11 mouse cellular contexts compared by ENCODE assay signal in the genomic region with DNA sequence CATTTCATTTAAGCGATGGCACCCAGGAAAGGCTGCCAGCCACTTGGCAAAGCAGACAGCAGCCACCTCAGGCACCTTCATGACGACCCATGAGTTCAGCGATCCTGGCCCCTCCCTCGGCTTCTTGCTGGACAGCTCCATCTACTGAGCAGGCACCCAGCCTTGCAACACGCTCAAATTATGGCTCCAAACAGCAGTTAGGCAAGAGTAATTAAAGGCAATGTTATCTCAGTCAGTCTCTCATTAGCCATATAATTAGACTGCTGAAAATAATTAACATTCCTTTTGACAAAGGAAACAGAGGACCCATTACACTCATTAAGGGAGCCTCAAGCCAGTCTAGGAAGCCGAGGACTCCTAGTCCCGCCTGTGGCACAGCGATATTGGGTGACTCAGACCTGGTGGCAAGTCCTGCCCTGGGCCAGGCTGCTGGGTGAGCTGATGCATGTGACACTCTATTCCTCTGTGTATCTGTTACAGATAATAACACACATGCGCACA. TPM values are rescaled to one million over a fixed set of nuclear protein-coding genes. Genes with fewer than 3 reads are reported as not detected.
A peak's percentile ranks its signal among the peaks of the same experiment; 100 is the strongest.
DNase-seq lines count a peak whose midpoint lies in the region; ATAC-seq and TF ChIP-seq lines count a peak whose summit lies in the region.
"Had no signal": no experiment of that assay in that cellular context is flagged by ENCODE, and none has a peak within 500 bp of the region (broad histone marks: within the 10 kb centered on the region; RNA-seq: fewer than 3 reads in every experiment).

No protein-coding gene starts in this region.

- WGBS in heart, adult 2 months, result 59% methylated on average over 9 of the region's 9 CpGs
- 49% methylated on average over 9 of the region's 9 CpGs for whole genome bisulfite sequencing in heart, embryonic 10.5 days
- 65% methylated on average over 9 of the region's 9 CpGs for WGBS in midbrain, embryonic 14.5 days
- 60% methylated on average over 9 of the region's 9 CpGs for WGBS in midbrain, embryonic 15.5 days
- WGBS in forebrain, embryonic 13.5 days, result 30% methylated on average over 9 of the region's 9 CpGs
- WGBS in small intestine, adult 2 months, result 49% methylated on average over 9 of the region's 9 CpGs

- no peaks in the 10 kb centered on the region for H3K27me3 ChIP-seq in heart, adult 2 months (ENCODE audit: control insufficient read depth, insufficient read depth, low read length)
- H3K27me3 ChIP-seq in heart, embryonic 10.5 days (ENCODE audit: insufficient read depth, poor library complexity, severe bottlenecking), result 0 out of 2 replicates have a peak, but pooled peaks cover 4% of the 10 kb centered on the region
- no peaks in the 10 kb centered on the region for H3K27me3 ChIP-seq in midbrain, embryonic 14.5 days (ENCODE audit: control insufficient read depth, insufficient read depth, low read length)
- no peaks in the 10 kb centered on the region for H3K27me3 ChIP-seq in midbrain, embryonic 15.5 days (replicated peaks)
- H3K27me3 ChIP-seq in forebrain, embryonic 13.5 days, result no peaks in the 10 kb centered on the region
- no peaks in the 10 kb centered on the region for H3K27me3 ChIP-seq in small intestine, adult 2 months (ENCODE audit: control insufficient read depth, insufficient read depth, low read length)
- H3K27me3 ChIP-seq: embryonic facial prominence, embryonic 12.5 days had no signal

- H3K4me2 ChIP-seq in midbrain, embryonic 14.5 days (ENCODE audit: low read length), result no peak overlapping the region
- no peak overlapping the region for H3K4me2 ChIP-seq in midbrain, embryonic 15.5 days
- H3K4me2 ChIP-seq in forebrain, embryonic 13.5 days, result peak overlapping the region; percentile 2; the same call in 1 of the 2 replicates
- H3K4me2 ChIP-seq: embryonic facial prominence, embryonic 12.5 days had no signal

- DNase-seq in heart, adult 2 months, result no peak
- DNase-seq in heart, embryonic 10.5 days (ENCODE audit: low spot score), result no peak
- DNase-seq in midbrain, embryonic 14.5 days, result peak; percentile 25
- no peak for DNase-seq in heart, adult 8-10 months (ENCODE audit: low spot score)
- DNase-seq in spleen, postnatal 4 days (ENCODE audit: low spot score in 2 of 2), result no peak

- H3K79me2 ChIP-seq in heart, adult 2 months (replicated peaks; ENCODE audit: control insufficient read depth, insufficient read depth, low read length), result no peaks in the 10 kb centered on the region

- no peak for ATAC-seq in midbrain, embryonic 14.5 days (ENCODE audit: low FRiP score, low TSS enrichment)
- no peak for ATAC-seq in midbrain, embryonic 15.5 days (replicated peaks)
- ATAC-seq in forebrain, embryonic 13.5 days, result peak; percentile 89
- ATAC-seq: inflammation-experienced regulatory T-cells, adult 6 months had no signal

- H3K9me3 ChIP-seq in heart, embryonic 10.5 days, result no peaks in the 10 kb centered on the region
- no peaks in the 10 kb centered on the region for H3K9me3 ChIP-seq in midbrain, embryonic 14.5 days (ENCODE audit: control insufficient read depth, low read length)
- H3K9me3 ChIP-seq in midbrain, embryonic 15.5 days, result no peaks in the 10 kb centered on the region
- H3K9me3 ChIP-seq in forebrain, embryonic 13.5 days (replicated peaks), result no peaks in the 10 kb centered on the region
- H3K9me3 ChIP-seq: embryonic facial prominence, embryonic 12.5 days; G1E had no signal

- H3K36me3 ChIP-seq in heart, adult 2 months (ENCODE audit: control insufficient read depth, insufficient read depth, low read length), result no peaks in the 10 kb centered on the region
- H3K36me3 ChIP-seq in heart, embryonic 10.5 days, result no peaks in the 10 kb centered on the region
- no peaks in the 10 kb centered on the region for H3K36me3 ChIP-seq in midbrain, embryonic 14.5 days (ENCODE audit: control insufficient read depth, insufficient read depth, low read length)
- no peaks in the 10 kb centered on the region for H3K36me3 ChIP-seq in midbrain, embryonic 15.5 days (replicated peaks)
- no peaks in the 10 kb centered on the region for H3K36me3 ChIP-seq in forebrain, embryonic 13.5 days (ENCODE audit: poor library complexity, severe bottlenecking)
- no peaks in the 10 kb centered on the region for H3K36me3 ChIP-seq in small intestine, adult 2 months (ENCODE audit: control insufficient read depth, insufficient read depth, low read length)
- H3K36me3 ChIP-seq: embryonic facial prominence, embryonic 12.5 days; G1E had no signal

- no peak overlapping the region for H3K4me3 ChIP-seq in heart, adult 2 months
- H3K4me3 ChIP-seq in heart, embryonic 10.5 days, result no peak overlapping the region
- no peak overlapping the region for H3K4me3 ChIP-seq in midbrain, embryonic 14.5 days (replicated peaks; ENCODE audit: low read depth, low read length)
- H3K4me3 ChIP-seq in midbrain, embryonic 15.5 days, result no peak overlapping the region
- no peak overlapping the region for H3K4me3 ChIP-seq in forebrain, embryonic 13.5 days
- H3K4me3 ChIP-seq in small intestine, adult 2 months (ENCODE audit: low read depth, low read length), result no peak overlapping the region
- H3K4me3 ChIP-seq: embryonic facial prominence, embryonic 12.5 days had no signal

- TF ChIP-seq POLR2A in heart, adult 2 months (IDR thresholded peaks at IDR 0.05; ENCODE audit: insufficient read depth, low read depth, low read length), result no peak
- no peak for TF ChIP-seq POLR2A in small intestine, adult 2 months (IDR thresholded peaks at IDR 0.05; ENCODE audit: low read depth, low read length)

- H3K27ac ChIP-seq in heart, adult 2 months, result no peak overlapping the region
- no peak overlapping the region for H3K27ac ChIP-seq in heart, embryonic 10.5 days
- no peak overlapping the region for H3K27ac ChIP-seq in midbrain, embryonic 14.5 days (replicated peaks; ENCODE audit: low read depth, low read length)
- H3K27ac ChIP-seq in midbrain, embryonic 15.5 days, result no peak overlapping the region
- peak overlapping the region; percentile 52; the same call in 1 of the 2 replicates for H3K27ac ChIP-seq in forebrain, embryonic 13.5 days
- no peak overlapping the region for H3K27ac ChIP-seq in small intestine, adult 2 months (ENCODE audit: insufficient read depth, low read depth, low read length)
- H3K27ac ChIP-seq: embryonic facial prominence, embryonic 12.5 days had no signal

- TF ChIP-seq EP300 in heart, adult 2 months (IDR thresholded peaks at IDR 0.05; ENCODE audit: insufficient read depth, low read depth, low read length), result no peak

- H3K4me1 ChIP-seq in heart, adult 2 months (ENCODE audit: control insufficient read depth, insufficient read depth, low read length), result peaks cover 4% of the 10 kb centered on the region; the same call in 1 of the 2 replicates
- no peaks in the 10 kb centered on the region for H3K4me1 ChIP-seq in heart, embryonic 10.5 days
- peaks cover 5% of the 10 kb centered on the region for H3K4me1 ChIP-seq in midbrain, embryonic 14.5 days (ENCODE audit: control insufficient read depth, insufficient read depth, low read length)
- H3K4me1 ChIP-seq in midbrain, embryonic 15.5 days, result peaks cover 13% of the 10 kb centered on the region
- peaks cover 27% of the 10 kb centered on the region for H3K4me1 ChIP-seq in forebrain, embryonic 13.5 days
- H3K4me1 ChIP-seq in small intestine, adult 2 months (ENCODE audit: control insufficient read depth, insufficient read depth, insufficient read length, low read length), result peaks cover 11% of the 10 kb centered on the region; the same call in 1 of the 2 replicates

- intact Hi-C loops in heart, adult 2 months (cut with DNase I), result loop anchor here (5.0 kb wide), 2 partner anchors 40 to 70 kb away; a partner anchor contains a TSS

- no peak overlapping the region for H3K9ac ChIP-seq in heart, adult 2 months (ENCODE audit: low read depth, low read length)
- no peak overlapping the region for H3K9ac ChIP-seq in midbrain, embryonic 14.5 days (replicated peaks; ENCODE audit: low read length)
- no peak overlapping the region for H3K9ac ChIP-seq in midbrain, embryonic 15.5 days
- no peak overlapping the region for H3K9ac ChIP-seq in forebrain, embryonic 13.5 days
- H3K9ac ChIP-seq: embryonic facial prominence, embryonic 12.5 days had no signal

- peak; percentile 36 for TF ChIP-seq CTCF in heart, adult 2 months (IDR thresholded peaks at IDR 0.05)
- TF ChIP-seq CTCF in small intestine, adult 2 months (IDR thresholded peaks at IDR 0.05; ENCODE audit: extremely low read depth, insufficient read length, insufficient replicate concordance, low read depth, low read length), result peak; percentile 38; the same call in 1 of the 2 replicates

RNA-seq across cellular contexts. Expression of a gene that starts 19.8 kb away (rescaled TPM):
- total RNA-seq in heart, adult 2 months (2021), result 1 to 10 TPM; 3.2 to 3.3 TPM
- 4.2 and 9.8 TPM in 2 replicates for polyA plus RNA-seq in heart, adult 2 months (2012; rRNA removed)
- polyA plus RNA-seq in heart, embryonic 10.5 days (2016; fragmentation: Nextera tagmentation; extraction: Ambion mirVana), result 1.7 and 2.3 TPM in 2 replicates
- 54.4 and 62.1 TPM in 2 replicates for polyA plus RNA-seq in midbrain, embryonic 14.5 days (2014; fragmentation: Nextera tagmentation; extraction: Ambion mirVana)
- 82.0 and 82.1 TPM in 2 replicates for polyA plus RNA-seq in midbrain, embryonic 15.5 days (2015; fragmentation: Nextera tagmentation; extraction: Ambion mirVana)
- polyA plus RNA-seq in forebrain, embryonic 13.5 days (2015; fragmentation: Nextera tagmentation; extraction: Ambion mirVana), result 25.3 and 29.1 TPM in 2 replicates
- polyA plus RNA-seq in small intestine, adult 2 months (2012; rRNA removed), result 6.6 and 11.7 TPM in 2 replicates
- 1 to 10 TPM; 2.3 to 4.4 (median 2.9) TPM for total RNA-seq in heart, adult 8-10 months (2022)

RNA-seq across cellular contexts. Expression of a gene that starts 41.3 kb away (rescaled TPM):
- 1 to 10 TPM; 1.4 to 1.7 TPM for total RNA-seq in heart, adult 2 months (2021)
- polyA plus RNA-seq in heart, adult 2 months (2012; rRNA removed), result 1.8 and 2.8 TPM in 2 replicates
- 5.0 and 5.8 TPM in 2 replicates for polyA plus RNA-seq in heart, embryonic 10.5 days (2016; fragmentation: Nextera tagmentation; extraction: Ambion mirVana)
- polyA plus RNA-seq in midbrain, embryonic 14.5 days (2014; fragmentation: Nextera tagmentation; extraction: Ambion mirVana), result 1.9 and 3.1 TPM in 2 replicates
- polyA plus RNA-seq in midbrain, embryonic 15.5 days (2015; fragmentation: Nextera tagmentation; extraction: Ambion mirVana), result 3.3 and 3.7 TPM in 2 replicates
- polyA plus RNA-seq in forebrain, embryonic 13.5 days (2015; fragmentation: Nextera tagmentation; extraction: Ambion mirVana), result 2.8 and 3.0 TPM in 2 replicates
- 8.4 and 18.1 TPM in 2 replicates for polyA plus RNA-seq in small intestine, adult 2 months (2012; rRNA removed)
- 1 to 10 TPM in 2 of 4 experiments, under 1 TPM in 2; 0.87 to 2.8 (median 1.4) TPM for total RNA-seq in heart, adult 8-10 months (2022)
